Mouse (Mus musculus): ENCODE measurements at regions not wholly inside any gene's neighbourhood (a gene's known extent, or its start where the extent isn't known, plus 50 kb on each side); places are given as distances from the start of the nearest gene placed in this dataset.

- no peak overlapping the region for H3K27ac ChIP-seq (ENCODE audit: low read length)
- H3K27me3 ChIP-seq (replicated peaks; ENCODE audit: insufficient read depth, low read length): no peaks in the 10 kb centered on the region
- no peak overlapping the region for H3K4me2 ChIP-seq (replicated peaks; ENCODE audit: low read depth, low read length)
- H3K36me3 ChIP-seq (ENCODE audit: insufficient read depth, low read length): no peaks in the 10 kb centered on the region
- WGBS: 86% methylated on average over 3 of the region's 3 CpGs
- ATAC-seq: no peak
- H3K4me1 ChIP-seq (ENCODE audit: insufficient read depth, low read depth, low read length): no peaks in the 10 kb centered on the region
- no peaks in the 10 kb centered on the region for H3K9me3 ChIP-seq (ENCODE audit: low read length)
- no peak for TF ChIP-seq EP300 (IDR thresholded peaks at IDR 0.05)
- TF ChIP-seq CTCF (IDR thresholded peaks at IDR 0.05): no peak
- H3K9ac ChIP-seq (replicated peaks; ENCODE audit: low read depth): no peak overlapping the region
- no peak for DNase-seq (ENCODE audit: low spot score)
- H3K4me3 ChIP-seq (ENCODE audit: low read depth, low read length): no peak overlapping the region
Observed at GRCm38 (mm10) chr14:61783206-61783605, 175.9 kb downstream of the Kcnrg start.

- DNase-seq (ENCODE audit: low spot score): no peak
- H3K4me2 ChIP-seq (replicated peaks; ENCODE audit: low read depth, low read length): no peak overlapping the region
- no peaks in the 10 kb centered on the region for H3K4me1 ChIP-seq (ENCODE audit: insufficient read depth, low read depth, low read length)
- TF ChIP-seq CTCF (IDR thresholded peaks at IDR 0.05) (0 out of 2 replicates have a peak, but pooled peaks have one; percentile 15), EP300 (IDR thresholded peaks at IDR 0.05) (no peak)
- ATAC-seq: no peak
- H3K36me3 ChIP-seq (ENCODE audit: insufficient read depth, low read length): no peaks in the 10 kb centered on the region
- H3K4me3 ChIP-seq (ENCODE audit: low read depth, low read length): no peak overlapping the region
- WGBS: 89% methylated on average over 4 of the region's 4 CpGs
- H3K9ac ChIP-seq (replicated peaks; ENCODE audit: low read depth): no peak overlapping the region
- H3K9me3 ChIP-seq (ENCODE audit: low read length): no peaks in the 10 kb centered on the region
- no peak overlapping the region for H3K27ac ChIP-seq (ENCODE audit: low read length)
- no peaks in the 10 kb centered on the region for H3K27me3 ChIP-seq (replicated peaks; ENCODE audit: insufficient read depth, low read length)
Observed at GRCm38 (mm10) chr14:61784609-61785008, 177.4 kb downstream of the Kcnrg start.

- ATAC-seq (no peak), DNase-seq (ENCODE audit: low spot score) (no peak)
- H3K4me1 ChIP-seq (ENCODE audit: insufficient read depth, low read depth, low read length): no peaks in the 10 kb centered on the region
- H3K4me2 ChIP-seq (replicated peaks; ENCODE audit: low read depth, low read length): no peak overlapping the region
- no peak overlapping the region for H3K27ac ChIP-seq (ENCODE audit: low read length)
- no peaks in the 10 kb centered on the region for H3K9me3 ChIP-seq (ENCODE audit: low read length)
- H3K9ac ChIP-seq (replicated peaks; ENCODE audit: low read depth): no peak overlapping the region
- no peak overlapping the region for H3K4me3 ChIP-seq (ENCODE audit: low read depth, low read length)
- H3K36me3 ChIP-seq (ENCODE audit: insufficient read depth, low read length): no peaks in the 10 kb centered on the region
- TF ChIP-seq EP300 (IDR thresholded peaks at IDR 0.05): no peak
- no peak for TF ChIP-seq CTCF (IDR thresholded peaks at IDR 0.05)
- H3K27me3 ChIP-seq (replicated peaks; ENCODE audit: insufficient read depth, low read length): no peaks in the 10 kb centered on the region
Observed at GRCm38 (mm10) chr14:61786031-61786430, 178.8 kb downstream of the Kcnrg start.

GRCm38 (mm10) chr14:61787746-61788145 is 180.5 kb downstream of the Kcnrg start:
- Histone ChIP-seq H3K4me2 (replicated peaks; ENCODE audit: low read depth, low read length) (no peak overlapping the region), H3K4me1 (ENCODE audit: insufficient read depth, low read depth, low read length) (no peaks in the 10 kb centered on the region), H3K27ac (ENCODE audit: low read length) (no peak overlapping the region), H3K4me3 (ENCODE audit: low read depth, low read length) (no peak overlapping the region), H3K9ac (replicated peaks; ENCODE audit: low read depth) (no peak overlapping the region), H3K9me3 (ENCODE audit: low read length) (no peaks in the 10 kb centered on the region), H3K36me3 (ENCODE audit: insufficient read depth, low read length) (no peaks in the 10 kb centered on the region), H3K27me3 (replicated peaks; ENCODE audit: insufficient read depth, low read length) (no peaks in the 10 kb centered on the region)
- no peak for TF ChIP-seq CTCF (IDR thresholded peaks at IDR 0.05)
- no peak for TF ChIP-seq EP300 (IDR thresholded peaks at IDR 0.05)
- 74% methylated on average over 4 of the region's 4 CpGs for WGBS
- DNase-seq (ENCODE audit: low spot score) (no peak), ATAC-seq (no peak)

GRCm38 (mm10) chr14:61788998-61789790 is 181.9 kb downstream of the Kcnrg start:
- ATAC-seq (peak; percentile 32), DNase-seq (ENCODE audit: low spot score) (peak; percentile 58)
- Histone ChIP-seq H3K4me1 (ENCODE audit: insufficient read depth, low read depth, low read length) (no peaks in the 10 kb centered on the region), H3K9me3 (ENCODE audit: low read length) (no peaks in the 10 kb centered on the region), H3K36me3 (ENCODE audit: insufficient read depth, low read length) (no peaks in the 10 kb centered on the region), H3K4me3 (ENCODE audit: low read depth, low read length) (no peak overlapping the region), H3K27me3 (replicated peaks; ENCODE audit: insufficient read depth, low read length) (no peaks in the 10 kb centered on the region), H3K9ac (replicated peaks; ENCODE audit: low read depth) (no peak overlapping the region), H3K27ac (ENCODE audit: low read length) (no peak overlapping the region), H3K4me2 (replicated peaks; ENCODE audit: low read depth, low read length) (no peak overlapping the region)
- TF ChIP-seq EP300 (IDR thresholded peaks at IDR 0.05): no peak
- no peak for TF ChIP-seq CTCF (IDR thresholded peaks at IDR 0.05)
- 70% methylated on average over 20 of the region's 20 CpGs for WGBS

- Histone ChIP-seq H3K4me3 (ENCODE audit: low read depth, low read length) (no peak overlapping the region), H3K9me3 (ENCODE audit: low read length) (no peaks in the 10 kb centered on the region), H3K4me1 (ENCODE audit: insufficient read depth, low read depth, low read length) (no peaks in the 10 kb centered on the region), H3K4me2 (replicated peaks; ENCODE audit: low read depth, low read length) (no peak overlapping the region), H3K36me3 (ENCODE audit: insufficient read depth, low read length) (no peaks in the 10 kb centered on the region), H3K27ac (ENCODE audit: low read length) (no peak overlapping the region), H3K9ac (replicated peaks; ENCODE audit: low read depth) (no peak overlapping the region), H3K27me3 (replicated peaks; ENCODE audit: insufficient read depth, low read length) (no peaks in the 10 kb centered on the region)
- 86% methylated on average over 7 of the region's 7 CpGs for WGBS
- ATAC-seq: no peak
- no peak for DNase-seq (ENCODE audit: low spot score)
- TF ChIP-seq CTCF (IDR thresholded peaks at IDR 0.05) (no peak), EP300 (IDR thresholded peaks at IDR 0.05) (no peak)
Observed at GRCm38 (mm10) chr14:61795976-61796645, 188.9 kb downstream of the Kcnrg start.
